Mouse (Mus musculus): Measurements from ENCODE around the gene Nfkbid. TPM values are rescaled to one million over a fixed set of nuclear protein-coding genes. Genes with fewer than 3 reads are reported as not detected.
A peak's percentile ranks its signal among the peaks of the same experiment; 100 is the strongest.
"Not testable (repeated sequence)": the region's sequence is repeated elsewhere in the genome, so short reads cannot be mapped to it uniquely, and the experiment has no call there.

Nfkbid gene
- polyA plus RNA-seq, 1 experiment from 2014 or later = 0.76 TPM

- Histone ChIP-seq H3K4me1 (replicated peaks) (peaks cover under 1% of the 10 kb centered on the region; the same call in 1 of the 2 replicates), H3K4me2 (no peak overlapping the region), H3K36me3 (no peaks in the 10 kb centered on the region), H3K4me3 (no peak overlapping the region), H3K27ac (no peak overlapping the region), H3K9ac (no peak overlapping the region), H3K9me3 (replicated peaks) (no peaks in the 10 kb centered on the region), H3K27me3 (peaks cover 16% of the 10 kb centered on the region)
- ATAC-seq (replicated peaks; ENCODE audit: insufficient number of reproducible peaks, insufficient read depth, low FRiP score, low read depth) = no peak
- 43% methylated on average over 5 of the region's 5 CpGs for WGBS
Observed at GRCm38 (mm10) chr7:30472411-30472810, 50.9 kb downstream of the Nfkbid start.

GRCm38 (mm10) chr7:30474999-30475398 lies 53.5 kb downstream of the Nfkbid start:
- no peaks in the 10 kb centered on the region for H3K9me3 ChIP-seq (replicated peaks)
- ATAC-seq (replicated peaks; ENCODE audit: insufficient number of reproducible peaks, insufficient read depth, low FRiP score, low read depth) = no peak
- no peak overlapping the region for H3K27ac ChIP-seq
- H3K4me2 ChIP-seq = no peak overlapping the region
- no peaks in the 10 kb centered on the region for H3K36me3 ChIP-seq
- no peak overlapping the region for H3K4me3 ChIP-seq
- peaks cover 10% of the 10 kb centered on the region; the same call in 1 of the 2 replicates for H3K27me3 ChIP-seq
- WGBS = 57% methylated on average over 4 of the region's 4 CpGs
- no peak overlapping the region for H3K9ac ChIP-seq
- no peaks in the 10 kb centered on the region; the same call in 1 of the 2 replicates for H3K4me1 ChIP-seq (replicated peaks)

GRCm38 (mm10) chr7:30476136-30476535 lies 54.6 kb downstream of the Nfkbid start:
- 72% methylated on average over 7 of the region's 7 CpGs for WGBS
- H3K4me1 ChIP-seq (replicated peaks); H3K36me3 ChIP-seq; H3K4me2 ChIP-seq; H3K27ac ChIP-seq; ATAC-seq (replicated peaks; ENCODE audit: insufficient number of reproducible peaks, insufficient read depth, low FRiP score, low read depth); H3K9me3 ChIP-seq (replicated peaks); H3K9ac ChIP-seq; H3K4me3 ChIP-seq: not testable (repeated sequence)
- H3K27me3 ChIP-seq = peaks cover 13% of the 10 kb centered on the region

GRCm38 (mm10) chr7:30477415-30478381 lies 56.2 kb downstream of the Nfkbid start:
- Histone ChIP-seq H3K4me3 (peak overlapping the region; percentile 33), H3K4me1 (replicated peaks) (no peaks in the 10 kb centered on the region; the same call in 1 of the 2 replicates), H3K27me3 (peaks cover 23% of the 10 kb centered on the region), H3K9me3 (replicated peaks) (no peaks in the 10 kb centered on the region), H3K36me3 (no peaks in the 10 kb centered on the region), H3K9ac (no peak overlapping the region), H3K4me2 (peak overlapping the region; percentile 59), H3K27ac (no peak overlapping the region)
- ATAC-seq (replicated peaks; ENCODE audit: insufficient number of reproducible peaks, insufficient read depth, low FRiP score, low read depth) = no peak
- WGBS = 9% methylated on average over 29 of the region's 32 CpGs

Other genes with a start within 250 kb of the Nfkbid start
- 369 and 603 TPM in 2 replicates for gene Cox7a1, start 237.6 kb upstream of the Nfkbid start, polyA plus RNA-seq (2015; fragmentation: Nextera tagmentation; extraction: Ambion mirVana)
- 77.4 and 96.6 TPM in 2 replicates for gene Capns1, start 222.9 kb upstream of the Nfkbid start, polyA plus RNA-seq (2015; fragmentation: Nextera tagmentation; extraction: Ambion mirVana)
- 99.7 and 105 TPM in 2 replicates for gene Polr2i, start 189.8 kb upstream of the Nfkbid start, polyA plus RNA-seq (2015; fragmentation: Nextera tagmentation; extraction: Ambion mirVana)
- 125 and 140 TPM in 2 replicates for gene Tbcb, start 189.5 kb upstream of the Nfkbid start, polyA plus RNA-seq (2015; fragmentation: Nextera tagmentation; extraction: Ambion mirVana)
- not detected in 2 replicates for gene Ovol3, start 186.0 kb upstream of the Nfkbid start, polyA plus RNA-seq (2015; fragmentation: Nextera tagmentation; extraction: Ambion mirVana)
- gene Thap8, start 141.6 kb upstream of the Nfkbid start, polyA plus RNA-seq (2015; fragmentation: Nextera tagmentation; extraction: Ambion mirVana) = 0.42 and 0.61 TPM in 2 replicates
- gene Wdr62, start 141.3 kb upstream of the Nfkbid start, polyA plus RNA-seq (2015; fragmentation: Nextera tagmentation; extraction: Ambion mirVana) = 6.7 and 8.6 TPM in 2 replicates
- 8.0 and 12.0 TPM in 2 replicates for gene Clip3, start 130.0 kb upstream of the Nfkbid start, polyA plus RNA-seq (2015; fragmentation: Nextera tagmentation; extraction: Ambion mirVana)
- gene Alkbh6, start 113.0 kb upstream of the Nfkbid start, polyA plus RNA-seq (2015; fragmentation: Nextera tagmentation; extraction: Ambion mirVana) = 57.4 and 64.4 TPM in 2 replicates
- gene Syne4, start 106.9 kb upstream of the Nfkbid start, polyA plus RNA-seq (2015; fragmentation: Nextera tagmentation; extraction: Ambion mirVana) = 6.1 and 18.8 TPM in 2 replicates
- gene E130208F15Rik, start 100.0 kb upstream of the Nfkbid start, polyA plus RNA-seq (2015; fragmentation: Nextera tagmentation; extraction: Ambion mirVana) = 5.1 TPM in 1 of 2 replicates, not detected in the other
- 14.4 and 17.5 TPM in 2 replicates for gene Sdhaf1, start 97.8 kb upstream of the Nfkbid start, polyA plus RNA-seq (2015; fragmentation: Nextera tagmentation; extraction: Ambion mirVana)
- 1.4 and 2.1 TPM in 2 replicates for gene Lrfn3, start 59.0 kb upstream of the Nfkbid start, polyA plus RNA-seq (2015; fragmentation: Nextera tagmentation; extraction: Ambion mirVana)
- 27.1 and 46.0 TPM in 2 replicates for gene Tyrobp, start 8.0 kb upstream of the Nfkbid start, polyA plus RNA-seq (2015; fragmentation: Nextera tagmentation; extraction: Ambion mirVana)
- 0.98 and 2.7 TPM in 2 replicates for gene Hcst, start 1.9 kb upstream of the Nfkbid start, polyA plus RNA-seq (2015; fragmentation: Nextera tagmentation; extraction: Ambion mirVana)
- 14.7 and 21.7 TPM in 2 replicates for gene Aplp1, start 23.8 kb downstream of the Nfkbid start, polyA plus RNA-seq (2015; fragmentation: Nextera tagmentation; extraction: Ambion mirVana)
- gene Kirrel2, start 36.0 kb downstream of the Nfkbid start, polyA plus RNA-seq (2015; fragmentation: Nextera tagmentation; extraction: Ambion mirVana) = 0.16 TPM in 2 replicates
- 0.09 and 0.14 TPM in 2 replicates for gene Nphs1, start 36.6 kb downstream of the Nfkbid start, polyA plus RNA-seq (2015; fragmentation: Nextera tagmentation; extraction: Ambion mirVana)
- gene Prodh2, start 71.9 kb downstream of the Nfkbid start, polyA plus RNA-seq (2015; fragmentation: Nextera tagmentation; extraction: Ambion mirVana) = 0.15 and 0.74 TPM in 2 replicates
- gene Arhgap33, start 113.3 kb downstream of the Nfkbid start, polyA plus RNA-seq (2015; fragmentation: Nextera tagmentation; extraction: Ambion mirVana) = 6.2 and 8.1 TPM in 2 replicates
- 155 and 176 TPM in 2 replicates for gene Hspb6, start 130.4 kb downstream of the Nfkbid start, polyA plus RNA-seq (2015; fragmentation: Nextera tagmentation; extraction: Ambion mirVana)
- 8.0 and 9.4 TPM in 2 replicates for gene Proser3, start 130.6 kb downstream of the Nfkbid start, polyA plus RNA-seq (2015; fragmentation: Nextera tagmentation; extraction: Ambion mirVana)
- 32.7 and 33.1 TPM in 2 replicates for gene Lin37, start 138.1 kb downstream of the Nfkbid start, polyA plus RNA-seq (2015; fragmentation: Nextera tagmentation; extraction: Ambion mirVana)
- gene U2af1l4, start 141.6 kb downstream of the Nfkbid start, polyA plus RNA-seq (2015; fragmentation: Nextera tagmentation; extraction: Ambion mirVana) = 90.0 and 97.8 TPM in 2 replicates
- gene Gm49396, start 141.6 kb downstream of the Nfkbid start, polyA plus RNA-seq (2015; fragmentation: Nextera tagmentation; extraction: Ambion mirVana) = 8.4 and 10.8 TPM in 2 replicates
- gene Psenen, start 141.9 kb downstream of the Nfkbid start, polyA plus RNA-seq (2015; fragmentation: Nextera tagmentation; extraction: Ambion mirVana) = 104 and 106 TPM in 2 replicates
- gene Igflr1, start 143.7 kb downstream of the Nfkbid start, polyA plus RNA-seq (2015; fragmentation: Nextera tagmentation; extraction: Ambion mirVana) = 3.7 and 4.0 TPM in 2 replicates
- gene Kmt2b, start 167.0 kb downstream of the Nfkbid start, polyA plus RNA-seq (2015; fragmentation: Nextera tagmentation; extraction: Ambion mirVana) = 4.2 and 4.4 TPM in 2 replicates
- gene Zbtb32, start 177.2 kb downstream of the Nfkbid start, polyA plus RNA-seq (2015; fragmentation: Nextera tagmentation; extraction: Ambion mirVana) = 0.14 and 0.23 TPM in 2 replicates
- 0.43 and 1.4 TPM in 2 replicates for gene Upk1a, start 191.1 kb downstream of the Nfkbid start, polyA plus RNA-seq (2015; fragmentation: Nextera tagmentation; extraction: Ambion mirVana)
- gene Cox6b1, start 204.4 kb downstream of the Nfkbid start, polyA plus RNA-seq (2015; fragmentation: Nextera tagmentation; extraction: Ambion mirVana) = 1,740 and 2,396 TPM in 2 replicates
- gene Etv2, start 214.1 kb downstream of the Nfkbid start, polyA plus RNA-seq (2015; fragmentation: Nextera tagmentation; extraction: Ambion mirVana) = not detected in 2 replicates
- gene Rbm42, start 228.6 kb downstream of the Nfkbid start, polyA plus RNA-seq (2015; fragmentation: Nextera tagmentation; extraction: Ambion mirVana) = 73.7 and 92.8 TPM in 2 replicates
- gene Haus5, start 243.3 kb downstream of the Nfkbid start, polyA plus RNA-seq (2015; fragmentation: Nextera tagmentation; extraction: Ambion mirVana) = 23.4 and 33.8 TPM in 2 replicates
- gene Pmis2, start 249.9 kb downstream of the Nfkbid start, polyA plus RNA-seq (2015; fragmentation: Nextera tagmentation; extraction: Ambion mirVana) = not detected in 2 replicates